Comparison of ENCODE assay signal across 8 mouse cellular contexts in genomic region chr19:24452441-24452898, GRCm38 (mm10). TPM values are rescaled to one million over a fixed set of nuclear protein-coding genes. Genes with fewer than 3 reads are reported as not detected.
DNase-seq lines count a peak whose midpoint lies in the region; ATAC-seq lines count a peak whose summit lies in the region.

No protein-coding gene starts in this region.

- DNase-seq in kidney, adult 9 months, result no peak
- peak; percentile 17 for DNase-seq in heart, postnatal 4 days
- peak; percentile 89 for DNase-seq in midbrain, embryonic 11.5 days (ENCODE audit: low spot score, missing footprints)
- no peak for DNase-seq in spleen, postnatal 36 days (ENCODE audit: low spot score in 2 of 2)
- DNase-seq in right cerebral cortex, adult 2 months (ENCODE audit: low spot score in 2 of 2), result no peak
- DNase-seq in gastrocnemius, postnatal 10 days, result no peak

- H3K9me3 ChIP-seq in kidney, embryonic 15.5 days (replicated peaks), result no peaks in the 10 kb centered on the region
- no peaks in the 10 kb centered on the region for H3K9me3 ChIP-seq in midbrain, embryonic 11.5 days (ENCODE audit: control insufficient read depth, low read length)

- no peak overlapping the region for H3K4me2 ChIP-seq in kidney, embryonic 15.5 days
- no peak overlapping the region for H3K4me2 ChIP-seq in midbrain, embryonic 11.5 days

- no peak overlapping the region for H3K27ac ChIP-seq in kidney, embryonic 15.5 days
- H3K27ac ChIP-seq in midbrain, embryonic 11.5 days (ENCODE audit: low read depth, low read length), result peak overlapping the region; percentile 36; the same call in 1 of the 2 replicates

- 36% methylated on average over 3 of the region's 3 CpGs for WGBS in kidney, embryonic 15.5 days
- WGBS in midbrain, embryonic 11.5 days, result 29% methylated on average over 3 of the region's 3 CpGs

- H3K9ac ChIP-seq in kidney, embryonic 15.5 days, result no peak overlapping the region
- no peak overlapping the region for H3K9ac ChIP-seq in midbrain, embryonic 11.5 days (ENCODE audit: low read length)

- H3K36me3 ChIP-seq in kidney, embryonic 15.5 days, result no peaks in the 10 kb centered on the region
- no peaks in the 10 kb centered on the region for H3K36me3 ChIP-seq in midbrain, embryonic 11.5 days (ENCODE audit: control insufficient read depth, insufficient read depth, low read length)

- no peak overlapping the region for H3K4me3 ChIP-seq in kidney, embryonic 15.5 days (replicated peaks)
- no peak overlapping the region for H3K4me3 ChIP-seq in midbrain, embryonic 11.5 days (ENCODE audit: low read depth, low read length)

- H3K27me3 ChIP-seq in kidney, embryonic 15.5 days, result no peaks in the 10 kb centered on the region
- H3K27me3 ChIP-seq in midbrain, embryonic 11.5 days (ENCODE audit: control insufficient read depth, insufficient read depth, low read length), result no peaks in the 10 kb centered on the region

- 0 out of 2 replicates have a peak, but pooled peaks cover 4% of the 10 kb centered on the region for H3K4me1 ChIP-seq in kidney, embryonic 15.5 days
- peaks cover 7% of the 10 kb centered on the region for H3K4me1 ChIP-seq in midbrain, embryonic 11.5 days (ENCODE audit: control insufficient read depth, insufficient read depth, low read length)

- ATAC-seq in kidney, embryonic 15.5 days (replicated peaks; ENCODE audit: low FRiP score), result 0 out of 2 replicates have a peak, but pooled peaks have one; percentile 36
- ATAC-seq in common myeloid progenitor, adult 5-6 weeks (replicated peaks; ENCODE audit: low read depth, poor library complexity, severe bottlenecking), result peak; percentile 82
- peak; percentile 76; the same call in 1 of the 2 replicates for ATAC-seq in midbrain, embryonic 11.5 days (ENCODE audit: low FRiP score)

RNA-seq across cellular contexts. Expression of gene Fam122a, which starts 24.7 kb away (rescaled TPM):
- polyA plus RNA-seq in kidney, embryonic 15.5 days (2015; fragmentation: Nextera tagmentation; extraction: Ambion mirVana), result 48.0 and 49.7 TPM in 2 replicates
- total RNA-seq in common myeloid progenitor, adult 5-6 weeks (2017), result 11.7 and 16.3 TPM in 2 replicates
- total RNA-seq in heart, postnatal 4 days (2021), result 10 to 100 TPM; 34.7 to 37.2 TPM
- 48.3 and 50.6 TPM in 2 replicates for polyA plus RNA-seq in midbrain, embryonic 11.5 days (2014; fragmentation: Nextera tagmentation; extraction: Ambion mirVana)
- total RNA-seq in gastrocnemius, postnatal 10 days (2021), result 10 to 100 TPM; 20.3 to 22.8 TPM

Comparison
In these comparisons a context has a peak if more than half of its experiments do, and no peak if none do; other contexts are left out.
1. DNase-seq: peak in heart, postnatal 4 days (single experiment) and midbrain, embryonic 11.5 days (single experiment); none in kidney, adult 9 months (single experiment), spleen, postnatal 36 days (0 of 2), right cerebral cortex, adult 2 months (0 of 2) and gastrocnemius, postnatal 10 days (single experiment).
2. Peak in every context shown above with its lines, with median percentiles within 50 percentile points of each other: ATAC-seq.